Mouse (Mus musculus) brain, embryonic 14.5 days (tissue): ENCODE results near the gene Gm29609.

ENCODE experiments used
- CTCF ChIP-seq: fragments of 200-500 bp; IDR thresholded peaks from 2 replicates; pipeline ENCODE4 v1.5.1; 2012; ENCODE audit warnings: inconsistent platforms, mild to moderate bottlenecking, moderate library complexity, borderline replicate concordance; ENCODE audit not compliant: insufficient read depth, insufficient read length; ENCODE audit errors: extremely low read depth
- POLR2A ChIP-seq: fragments of 200-500 bp; IDR thresholded peaks from 2 replicates; pipeline ENCODE4 v1.6.1; 2012; ENCODE audit warnings: mild to moderate bottlenecking, inconsistent platforms, borderline replicate concordance; ENCODE audit not compliant: poor library complexity, insufficient read depth, insufficient read length, severe bottlenecking; ENCODE audit errors: extremely low read depth

GRCm38 (mm10) chr5:31204421-31204820, 24.7 kb upstream of the Gm29609 start:
- TF ChIP-seq CTCF = no peak
- no peak for TF ChIP-seq POLR2A
